Mouse (Mus musculus) left cerebral cortex, adult 9 months (tissue): ENCODE results near the gene Pdss2.

Experiments used
- DNase-seq, 2 experiments: peaks; one replicate each; pipeline ENCODE4 v3.0.0; 2022; ENCODE audit warnings: low spot score in 2 of 2

Pdss2 gene

GRCm38 (mm10) chr10:43482021-43482420 is 260.7 kb downstream of the Pdss2 start:
- no peak for DNase-seq

- no peak for DNase-seq
Measured at GRCm38 (mm10) chr10:43483426-43483995, 262.2 kb downstream of the Pdss2 start.

- DNase-seq: no peak
Measured at GRCm38 (mm10) chr10:43485751-43486268, 264.5 kb downstream of the Pdss2 start.

- DNase-seq: no peak
Measured at GRCm38 (mm10) chr10:43487441-43488010, 266.2 kb downstream of the Pdss2 start.

GRCm38 (mm10) chr10:43488258-43488657 is 267.0 kb downstream of the Pdss2 start:
- no peak for DNase-seq

- DNase-seq: no peak
Measured at GRCm38 (mm10) chr10:43489139-43489538, 267.9 kb downstream of the Pdss2 start.

GRCm38 (mm10) chr10:43489550-43489949 is 268.3 kb downstream of the Pdss2 start:
- DNase-seq: no peak

GRCm38 (mm10) chr10:43490034-43490433 is 268.7 kb downstream of the Pdss2 start:
- DNase-seq: no peak

GRCm38 (mm10) chr10:43490846-43491245 is 269.6 kb downstream of the Pdss2 start:
- no peak for DNase-seq

GRCm38 (mm10) chr10:43502599-43502998 is 281.3 kb downstream of the Pdss2 start:
- no peak for DNase-seq

- DNase-seq: no peak
Measured at GRCm38 (mm10) chr10:43504291-43504690, 283.0 kb downstream of the Pdss2 start.

- DNase-seq: no peak
Measured at GRCm38 (mm10) chr10:43507051-43507450, 285.8 kb downstream of the Pdss2 start.

GRCm38 (mm10) chr10:43509228-43509627 is 287.9 kb downstream of the Pdss2 start:
- DNase-seq: no peak

GRCm38 (mm10) chr10:43512976-43513375 is 291.7 kb downstream of the Pdss2 start:
- no peak for DNase-seq
